Mouse (Mus musculus) forelimb bud, embryonic 11.5 days (tissue): ENCODE measurements around the gene Ptp4a2.
"Not testable (repeated sequence)": the region's sequence is repeated elsewhere in the genome, so short reads cannot be mapped to it uniquely, and the experiment has no call there.

Experiments used
- DNase-seq: peaks from one replicate; pipeline ENCODE4 v3.0.0-alpha.2; 2012; ENCODE audit warnings: low read depth, low spot score

Gene Ptp4a2

GRCm38 (mm10) chr4:129884041-129884930 is 73.3 kb downstream of the Ptp4a2 start:
- no peak for DNase-seq

GRCm38 (mm10) chr4:129889661-129890060 is 78.6 kb downstream of the Ptp4a2 start:
- DNase-seq, result no peak

GRCm38 (mm10) chr4:129890094-129890493 is 79.1 kb downstream of the Ptp4a2 start:
- DNase-seq, result no peak

GRCm38 (mm10) chr4:129894861-129895260 is 83.8 kb downstream of the Ptp4a2 start:
- no peak for DNase-seq

- not testable (repeated sequence) for DNase-seq
These were observed 87.8 kb downstream of the Ptp4a2 start for GRCm38 (mm10) chr4:129898815-129899214.
